Mouse (Mus musculus) heart, embryonic 14.5 days (tissue): ENCODE measurements around the gene Synj1. TPM values are rescaled to one million over a fixed set of nuclear protein-coding genes. Genes with fewer than 3 reads are reported as not detected.

ENCODE experiments used
- ATAC-seq: fragments of 200-750 bp; cut with Nextera tagmentation; 2 replicates; pipeline ENCODE4 v1.8.0; 2017; ENCODE audit warnings: low read depth, moderate TSS enrichment; ENCODE audit not compliant: insufficient number of reproducible peaks, insufficient read depth, low FRiP score
- H3K27ac ChIP-seq, 2 experiments: fragments of 200-500 bp in 1 of 2; fragments of 300-500 bp in 1 of 2; sonication (generic) in 1 of 2; replicated peaks in 1 of 2; 2 replicates each; pipeline ENCODE4 v1.5.1; 2012 to 2014; ENCODE audit warnings: low read depth in 2 of 2, low read length in 2 of 2, control low read depth in 1 of 2, mild to moderate bottlenecking in 1 of 2, mixed read lengths in 1 of 2; ENCODE audit not compliant: control insufficient read depth in 1 of 2, insufficient read depth in 1 of 2
- H3K27me3 ChIP-seq: fragments of 300-500 bp; sonication (generic); 2 replicates; pipeline ENCODE4 v1.6.1; 2014; ENCODE audit warnings: mild to moderate bottlenecking, low read length, control low read depth; ENCODE audit not compliant: control insufficient read depth, insufficient read depth
- H3K36me3 ChIP-seq: fragments of 300-500 bp; sonication (generic); 2 replicates; pipeline ENCODE4 v1.6.1; 2014; ENCODE audit warnings: mild to moderate bottlenecking, control low read depth, low read length, mixed read lengths; ENCODE audit not compliant: control insufficient read depth, insufficient read depth
- H3K4me1 ChIP-seq, 2 experiments: fragments of 200-500 bp in 1 of 2; fragments of 300-500 bp in 1 of 2; sonication (generic) in 1 of 2; 2 replicates each; pipeline ENCODE4 v1.6.1; 2012 to 2014; ENCODE audit warnings: low read length in 2 of 2, control low read depth in 1 of 2, mixed read lengths in 1 of 2; ENCODE audit not compliant: control insufficient read depth in 2 of 2, insufficient read depth in 2 of 2
- H3K4me2 ChIP-seq: fragments of 300-500 bp; sonication (generic); 2 replicates; pipeline ENCODE4 v1.6.1; 2014; ENCODE audit warnings: mild to moderate bottlenecking, low read length
- H3K4me3 ChIP-seq, 2 experiments: fragments of 200-500 bp in 1 of 2; fragments of 300-500 bp in 1 of 2; sonication (generic) in 1 of 2; 2 replicates each; pipeline ENCODE4 v1.5.1; 2012 to 2014; ENCODE audit warnings: low read length in 2 of 2, mild to moderate bottlenecking in 2 of 2, control low read depth in 1 of 2, low read depth in 1 of 2, moderate library complexity in 1 of 2; ENCODE audit not compliant: control insufficient read depth in 1 of 2, insufficient read depth in 1 of 2
- H3K9ac ChIP-seq: fragments of 300-500 bp; sonication (generic); 2 replicates; pipeline ENCODE4 v1.6.1; 2014; ENCODE audit warnings: mild to moderate bottlenecking, low read length
- H3K9me3 ChIP-seq: fragments of 300-500 bp; sonication (generic); 2 replicates; pipeline ENCODE4 v1.6.1; 2016; ENCODE audit warnings: low read length, control low read depth; ENCODE audit not compliant: control insufficient read depth
- WGBS: fragments of 180-500 bp; shearing (Covaris S2); extraction: QIAGEN DNeasy Blood & Tissue Kit; methylation state at CpG from one replicate; pipeline ENCODE4 v1.1.7; 2014; 5-methylcytosine and 5-hydroxymethylcytosine counted together
- polyA plus RNA-seq: library from polyadenylated mRNA; unstranded; fragments of >200 nt; fragmentation: Nextera tagmentation; extraction: Ambion mirVana; gene quantifications from 2 replicates; pipeline ENCODE4 v1.2.1, GENCODE M21; 2014

Synj1 gene
- polyA plus RNA-seq, 1 experiment from 2014 or later: 16.5 TPM

- no peak; the same call in 1 of the 2 replicates for ATAC-seq
- Histone ChIP-seq H3K4me2 (no peak overlapping the region), H3K9ac (no peak overlapping the region)
These were observed 16.1 kb downstream of the Synj1 start for GRCm38 (mm10) chr16:90995023-90995422.

GRCm38 (mm10) chr16:90989162-90989561 lies 21.9 kb downstream of the Synj1 start:
- Histone ChIP-seq H3K4me3 (no peak overlapping the region), H3K4me1 (no peaks in the 10 kb centered on the region), H3K36me3 (peaks cover 29% of the 10 kb centered on the region), H3K27me3 (no peaks in the 10 kb centered on the region), H3K9ac (no peak overlapping the region), H3K9me3 (no peaks in the 10 kb centered on the region), H3K27ac (no peak overlapping the region), H3K4me2 (no peak overlapping the region)
- ATAC-seq: no peak
- WGBS: 91% methylated on average over 8 of the region's 8 CpGs

More at GRCm38 (mm10) chr16:90995023-90995422, 16.1 kb downstream of the Synj1 start:
- H3K9me3 ChIP-seq: no peaks in the 10 kb centered on the region
- no peaks in the 10 kb centered on the region for H3K27me3 ChIP-seq
- no peak overlapping the region for H3K4me3 ChIP-seq
- WGBS: 11% methylated on average over 4 of the region's 4 CpGs
- H3K27ac ChIP-seq: peak overlapping the region in 1 of 2 experiments; percentile 6; a peak in 1 of 4 replicates
- H3K36me3 ChIP-seq: peaks cover 20% of the 10 kb centered on the region
- H3K4me1 ChIP-seq: peaks cover 5 to 18% of the 10 kb centered on the region in 2 experiments; a peak in 3 of 4 replicates

- no peaks in the 10 kb centered on the region for H3K9me3 ChIP-seq
- H3K27ac ChIP-seq: no peak overlapping the region
- ATAC-seq: no peak
- H3K4me2 ChIP-seq: no peak overlapping the region
- no peak overlapping the region for H3K9ac ChIP-seq
- H3K4me1 ChIP-seq: no peaks in the 10 kb centered on the region
- peaks cover 29% of the 10 kb centered on the region for H3K36me3 ChIP-seq
- no peak overlapping the region for H3K4me3 ChIP-seq
- WGBS: 82% methylated on average over 3 of the region's 3 CpGs
- H3K27me3 ChIP-seq: no peaks in the 10 kb centered on the region
These were observed 22.4 kb downstream of the Synj1 start for GRCm38 (mm10) chr16:90988665-90989064.

- Histone ChIP-seq H3K36me3 (peaks cover 24% of the 10 kb centered on the region), H3K27ac (no peak overlapping the region), H3K9ac (no peak overlapping the region), H3K4me1 (no peaks in the 10 kb centered on the region), H3K9me3 (no peaks in the 10 kb centered on the region), H3K4me2 (no peak overlapping the region), H3K27me3 (no peaks in the 10 kb centered on the region), H3K4me3 (no peak overlapping the region)
- 86% methylated on average over 8 of the region's 8 CpGs for WGBS
- no peak for ATAC-seq
These were observed 23.1 kb downstream of the Synj1 start for GRCm38 (mm10) chr16:90988039-90988438.

GRCm38 (mm10) chr16:90971004-90971403 lies 40.1 kb downstream of the Synj1 start:
- Histone ChIP-seq H3K9ac (no peak overlapping the region), H3K4me2 (no peak overlapping the region), H3K27me3 (no peaks in the 10 kb centered on the region), H3K4me1 (no peaks in the 10 kb centered on the region), H3K9me3 (no peaks in the 10 kb centered on the region), H3K36me3 (peaks cover 51% of the 10 kb centered on the region), H3K4me3 (no peak overlapping the region), H3K27ac (no peak overlapping the region)
- ATAC-seq: no peak
- 65% methylated on average over 6 of the region's 6 CpGs for WGBS

GRCm38 (mm10) chr16:90966241-90966640 lies 44.9 kb downstream of the Synj1 start:
- Histone ChIP-seq H3K4me1 (no peaks in the 10 kb centered on the region), H3K27me3 (no peaks in the 10 kb centered on the region), H3K27ac (no peak overlapping the region), H3K36me3 (peaks cover 45% of the 10 kb centered on the region), H3K9me3 (no peaks in the 10 kb centered on the region), H3K9ac (no peak overlapping the region), H3K4me3 (no peak overlapping the region), H3K4me2 (no peak overlapping the region)
- ATAC-seq: no peak
- WGBS: 80% methylated on average over 4 of the region's 4 CpGs

GRCm38 (mm10) chr16:90964302-90964701 lies 46.8 kb downstream of the Synj1 start:
- H3K4me3 ChIP-seq: no peak overlapping the region
- WGBS: 68% methylated on average over 10 of the region's 10 CpGs
- no peaks in the 10 kb centered on the region for H3K9me3 ChIP-seq
- H3K27me3 ChIP-seq: no peaks in the 10 kb centered on the region
- no peak overlapping the region for H3K27ac ChIP-seq
- peaks cover 50% of the 10 kb centered on the region for H3K36me3 ChIP-seq
- H3K4me2 ChIP-seq: no peak overlapping the region
- no peaks in the 10 kb centered on the region for H3K4me1 ChIP-seq
- no peak overlapping the region for H3K9ac ChIP-seq
- ATAC-seq: no peak

GRCm38 (mm10) chr16:90963866-90964265 lies 47.2 kb downstream of the Synj1 start:
- H3K27ac ChIP-seq: no peak overlapping the region
- H3K36me3 ChIP-seq: peaks cover 48% of the 10 kb centered on the region
- H3K4me2 ChIP-seq: no peak overlapping the region
- H3K27me3 ChIP-seq: no peaks in the 10 kb centered on the region
- WGBS: 78% methylated on average over 10 of the region's 10 CpGs
- H3K9ac ChIP-seq: no peak overlapping the region
- H3K4me1 ChIP-seq: no peaks in the 10 kb centered on the region
- no peaks in the 10 kb centered on the region for H3K9me3 ChIP-seq
- no peak for ATAC-seq
- no peak overlapping the region for H3K4me3 ChIP-seq
